Mouse (Mus musculus): ENCODE results near the gene Polr2a. TPM values are rescaled to one million over a fixed set of nuclear protein-coding genes. Genes with fewer than 3 reads are reported as not detected.

The Polr2a gene
- polyA plus RNA-seq, 1 experiment from 2014 or later = 10.9 TPM

GRCm38 (mm10) chr11:69686377-69686776 is 72.1 kb downstream of the Polr2a start:
- Histone ChIP-seq H3K4me3 (no peak overlapping the region), H3K36me3 (no peaks in the 10 kb centered on the region), H3K27me3 (no peaks in the 10 kb centered on the region), H3K9me3 (replicated peaks) (no peaks in the 10 kb centered on the region), H3K4me1 (replicated peaks) (peaks cover 38% of the 10 kb centered on the region), H3K27ac (peak overlapping the region; percentile 82), H3K4me2 (peak overlapping the region; percentile 8; the same call in 1 of the 2 replicates), H3K9ac (no peak overlapping the region)
- ATAC-seq (replicated peaks; ENCODE audit: insufficient number of reproducible peaks, insufficient read depth, low FRiP score, low read depth) = no peak
- 9% methylated on average over 4 of the region's 4 CpGs for WGBS

GRCm38 (mm10) chr11:69685526-69686148 is 72.8 kb downstream of the Polr2a start, which contains the start of gene Tnfsf13:
Gene Tnfsf13 (minus strand): TSS chr11:69685784.
- Histone ChIP-seq H3K27me3 (no peaks in the 10 kb centered on the region), H3K36me3 (no peaks in the 10 kb centered on the region), H3K9me3 (replicated peaks) (no peaks in the 10 kb centered on the region), H3K4me2 (peak within 1 kb of the TSS; percentile 27; the same call in 1 of the 2 replicates), H3K4me3 (no peak within 1 kb of the TSS), H3K27ac (peak within 1 kb of the TSS; percentile 82), H3K4me1 (replicated peaks) (peaks cover 44% of the 10 kb centered on the region), H3K9ac (no peak within 1 kb of the TSS; the same call in 1 of the 2 replicates)
- ATAC-seq (replicated peaks; ENCODE audit: insufficient number of reproducible peaks, insufficient read depth, low FRiP score, low read depth) = 0 out of 2 replicates have a peak, but pooled peaks have one; percentile 12
- WGBS = 42% methylated on average over 10 of the region's 10 CpGs

- Histone ChIP-seq H3K9ac (no peak overlapping the region; the same call in 1 of the 2 replicates), H3K4me1 (replicated peaks) (peaks cover 51% of the 10 kb centered on the region), H3K27ac (peak overlapping the region; percentile 82), H3K9me3 (replicated peaks) (no peaks in the 10 kb centered on the region), H3K36me3 (0 out of 2 replicates have a peak, but pooled peaks cover 4% of the 10 kb centered on the region), H3K4me2 (no peak overlapping the region), H3K27me3 (no peaks in the 10 kb centered on the region), H3K4me3 (no peak overlapping the region)
- WGBS = 82% methylated on average over 6 of the region's 6 CpGs
- ATAC-seq (replicated peaks; ENCODE audit: insufficient number of reproducible peaks, insufficient read depth, low FRiP score, low read depth) = no peak
Measured at GRCm38 (mm10) chr11:69684936-69685335, 73.5 kb downstream of the Polr2a start.

GRCm38 (mm10) chr11:69684128-69684745 is 74.2 kb downstream of the Polr2a start:
- no peak overlapping the region for H3K27ac ChIP-seq
- H3K27me3 ChIP-seq = no peaks in the 10 kb centered on the region
- WGBS = 74% methylated on average over 12 of the region's 12 CpGs
- H3K4me2 ChIP-seq = no peak overlapping the region
- peaks cover 8% of the 10 kb centered on the region; the same call in 1 of the 2 replicates for H3K36me3 ChIP-seq
- no peak overlapping the region for H3K9ac ChIP-seq
- no peaks in the 10 kb centered on the region for H3K9me3 ChIP-seq (replicated peaks)
- H3K4me3 ChIP-seq = no peak overlapping the region
- no peak for ATAC-seq (replicated peaks; ENCODE audit: insufficient number of reproducible peaks, insufficient read depth, low FRiP score, low read depth)
- peaks cover 55% of the 10 kb centered on the region for H3K4me1 ChIP-seq (replicated peaks)

Other genes starting within 250 kb of the Polr2a start
- 0.21 and 0.42 TPM in 2 replicates for gene Dnah2, start 209.5 kb downstream of the Polr2a start, polyA plus RNA-seq (2015; fragmentation: Nextera tagmentation; extraction: Ambion mirVana)
- gene Efnb3, start 198.4 kb downstream of the Polr2a start, polyA plus RNA-seq (2015; fragmentation: Nextera tagmentation; extraction: Ambion mirVana) = 53.8 and 59.7 TPM in 2 replicates
- 13.3 and 17.0 TPM in 2 replicates for gene Wrap53, start 178.4 kb downstream of the Polr2a start, polyA plus RNA-seq (2015; fragmentation: Nextera tagmentation; extraction: Ambion mirVana)
- 59.4 and 88.1 TPM in 2 replicates for gene Trp53, start 178.3 kb downstream of the Polr2a start, polyA plus RNA-seq (2015; fragmentation: Nextera tagmentation; extraction: Ambion mirVana)
- gene Atp1b2, start 152.7 kb downstream of the Polr2a start, polyA plus RNA-seq (2015; fragmentation: Nextera tagmentation; extraction: Ambion mirVana) = 24.2 and 24.5 TPM in 2 replicates
- 0.29 TPM in 1 of 2 replicates, not detected in the other for gene Shbg, start 140.7 kb downstream of the Polr2a start, polyA plus RNA-seq (2015; fragmentation: Nextera tagmentation; extraction: Ambion mirVana)
- gene Sat2, start 136.6 kb downstream of the Polr2a start, polyA plus RNA-seq (2015; fragmentation: Nextera tagmentation; extraction: Ambion mirVana) = 14.3 and 16.7 TPM in 2 replicates
- 22.9 and 28.5 TPM in 2 replicates for gene Fxr2, start 125.6 kb downstream of the Polr2a start, polyA plus RNA-seq (2015; fragmentation: Nextera tagmentation; extraction: Ambion mirVana)
- 0.22 TPM in 1 of 2 replicates, not detected in the other for gene Sox15, start 103.3 kb downstream of the Polr2a start, polyA plus RNA-seq (2015; fragmentation: Nextera tagmentation; extraction: Ambion mirVana)
- gene Mpdu1, start 96.0 kb downstream of the Polr2a start, polyA plus RNA-seq (2015; fragmentation: Nextera tagmentation; extraction: Ambion mirVana) = 38.8 and 48.1 TPM in 2 replicates
- gene Cd68, start 92.5 kb downstream of the Polr2a start, polyA plus RNA-seq (2015; fragmentation: Nextera tagmentation; extraction: Ambion mirVana) = 8.7 and 18.6 TPM in 2 replicates
- gene Eif4a1, start 86.2 kb downstream of the Polr2a start, polyA plus RNA-seq (2015; fragmentation: Nextera tagmentation; extraction: Ambion mirVana) = 310 and 340 TPM in 2 replicates
- 47.1 and 54.8 TPM in 2 replicates for gene Senp3, start 76.6 kb downstream of the Polr2a start, polyA plus RNA-seq (2015; fragmentation: Nextera tagmentation; extraction: Ambion mirVana)
- gene Tnfsf13, start 72.9 kb downstream of the Polr2a start, polyA plus RNA-seq (2015; fragmentation: Nextera tagmentation; extraction: Ambion mirVana) = 0.54 and 0.99 TPM in 2 replicates
- 7.3 and 8.9 TPM in 2 replicates for gene Tnfsf12, start 62.8 kb downstream of the Polr2a start, polyA plus RNA-seq (2015; fragmentation: Nextera tagmentation; extraction: Ambion mirVana)
- gene Tnfsfm13, start 62.5 kb downstream of the Polr2a start, polyA plus RNA-seq (2015; fragmentation: Nextera tagmentation; extraction: Ambion mirVana) = 2.9 and 4.2 TPM in 2 replicates
- 0.16 and 0.48 TPM in 2 replicates for gene Slc35g3, start 3.3 kb upstream of the Polr2a start, polyA plus RNA-seq (2015; fragmentation: Nextera tagmentation; extraction: Ambion mirVana)
- gene Zbtb4, start 7.3 kb upstream of the Polr2a start, polyA plus RNA-seq (2015; fragmentation: Nextera tagmentation; extraction: Ambion mirVana) = 3.1 and 3.8 TPM in 2 replicates
- gene Chrnb1, start 37.3 kb upstream of the Polr2a start, polyA plus RNA-seq (2015; fragmentation: Nextera tagmentation; extraction: Ambion mirVana) = 5.4 and 7.5 TPM in 2 replicates
- 1.8 and 2.9 TPM in 2 replicates for gene Fgf11, start 43.2 kb upstream of the Polr2a start, polyA plus RNA-seq (2015; fragmentation: Nextera tagmentation; extraction: Ambion mirVana)
- gene Tmem102, start 47.0 kb upstream of the Polr2a start, polyA plus RNA-seq (2015; fragmentation: Nextera tagmentation; extraction: Ambion mirVana) = 1.1 and 2.6 TPM in 2 replicates
- not detected in 2 replicates for gene Gm39566, start 56.7 kb upstream of the Polr2a start, polyA plus RNA-seq (2015; fragmentation: Nextera tagmentation; extraction: Ambion mirVana)
- gene Spem2, start 59.8 kb upstream of the Polr2a start, polyA plus RNA-seq (2015; fragmentation: Nextera tagmentation; extraction: Ambion mirVana) = not detected in 2 replicates
- gene Spem1, start 63.5 kb upstream of the Polr2a start, polyA plus RNA-seq (2015; fragmentation: Nextera tagmentation; extraction: Ambion mirVana) = not detected in 2 replicates
- gene Nlgn2, start 79.1 kb upstream of the Polr2a start, polyA plus RNA-seq (2015; fragmentation: Nextera tagmentation; extraction: Ambion mirVana) = 1.6 and 2.2 TPM in 2 replicates
- gene Tmem256, start 79.9 kb upstream of the Polr2a start, polyA plus RNA-seq (2015; fragmentation: Nextera tagmentation; extraction: Ambion mirVana) = 291 and 359 TPM in 2 replicates
- gene Plscr3, start 87.7 kb upstream of the Polr2a start, polyA plus RNA-seq (2015; fragmentation: Nextera tagmentation; extraction: Ambion mirVana) = 68.5 and 81.4 TPM in 2 replicates
- 0.31 and 0.80 TPM in 2 replicates for gene Tnk1, start 100.1 kb upstream of the Polr2a start, polyA plus RNA-seq (2015; fragmentation: Nextera tagmentation; extraction: Ambion mirVana)
- gene Tmem95, start 119.4 kb upstream of the Polr2a start, polyA plus RNA-seq (2015; fragmentation: Nextera tagmentation; extraction: Ambion mirVana) = not detected in 2 replicates
- 3.3 and 5.7 TPM in 2 replicates for gene Kctd11, start 122.8 kb upstream of the Polr2a start, polyA plus RNA-seq (2015; fragmentation: Nextera tagmentation; extraction: Ambion mirVana)
- 4.5 and 14.8 TPM in 2 replicates for gene Acap1, start 136.9 kb upstream of the Polr2a start, polyA plus RNA-seq (2015; fragmentation: Nextera tagmentation; extraction: Ambion mirVana)
- 3.7 and 5.8 TPM in 2 replicates for gene 2810408A11Rik, start 142.3 kb upstream of the Polr2a start, polyA plus RNA-seq (2015; fragmentation: Nextera tagmentation; extraction: Ambion mirVana)
- 5.2 and 7.0 TPM in 2 replicates for gene Neurl4, start 142.4 kb upstream of the Polr2a start, polyA plus RNA-seq (2015; fragmentation: Nextera tagmentation; extraction: Ambion mirVana)
- gene Gps2, start 155.3 kb upstream of the Polr2a start, polyA plus RNA-seq (2015; fragmentation: Nextera tagmentation; extraction: Ambion mirVana) = 44.8 and 54.9 TPM in 2 replicates
- 975 and 1,130 TPM in 2 replicates for gene Eif5a, start 163.3 kb upstream of the Polr2a start, polyA plus RNA-seq (2015; fragmentation: Nextera tagmentation; extraction: Ambion mirVana)
- 5.5 and 5.7 TPM in 2 replicates for gene Ybx2, start 177.2 kb upstream of the Polr2a start, polyA plus RNA-seq (2015; fragmentation: Nextera tagmentation; extraction: Ambion mirVana)
- gene Slc2a4, start 189.6 kb upstream of the Polr2a start, polyA plus RNA-seq (2015; fragmentation: Nextera tagmentation; extraction: Ambion mirVana) = 42.0 and 42.6 TPM in 2 replicates
- 3.8 and 13.9 TPM in 2 replicates for gene Cldn7, start 206.1 kb upstream of the Polr2a start, polyA plus RNA-seq (2015; fragmentation: Nextera tagmentation; extraction: Ambion mirVana)
- gene Ctdnep1, start 222.5 kb upstream of the Polr2a start, polyA plus RNA-seq (2015; fragmentation: Nextera tagmentation; extraction: Ambion mirVana) = 19.9 and 21.6 TPM in 2 replicates
- gene Elp5, start 223.9 kb upstream of the Polr2a start, polyA plus RNA-seq (2015; fragmentation: Nextera tagmentation; extraction: Ambion mirVana) = 97.8 and 99.6 TPM in 2 replicates
- gene Gabarap, start 232.5 kb upstream of the Polr2a start, polyA plus RNA-seq (2015; fragmentation: Nextera tagmentation; extraction: Ambion mirVana) = 402 and 455 TPM in 2 replicates
- gene Phf23, start 237.1 kb upstream of the Polr2a start, polyA plus RNA-seq (2015; fragmentation: Nextera tagmentation; extraction: Ambion mirVana) = 38.4 and 42.4 TPM in 2 replicates
- gene Dvl2, start 242.0 kb upstream of the Polr2a start, polyA plus RNA-seq (2015; fragmentation: Nextera tagmentation; extraction: Ambion mirVana) = 17.4 and 24.8 TPM in 2 replicates

All from heart, embryonic 15.5 days (tissue).